Mouse (Mus musculus) CH12.LX (cell line): ENCODE data around the gene Ralbp1. TPM values are rescaled to one million over a fixed set of nuclear protein-coding genes. Genes with fewer than 3 reads are reported as not detected.

Experiments
- DNase-seq: peaks from one replicate; pipeline ENCODE4 v3.0.0-alpha.2; 2013; ENCODE audit errors: extremely low read depth
- H3K27ac ChIP-seq: 2 replicates; pipeline ENCODE4 v1.5.1; 2012; ENCODE audit warnings: low read depth, mild to moderate bottlenecking, control low read depth, moderate library complexity; ENCODE audit not compliant: insufficient read depth
- H3K27me3 ChIP-seq: replicated peaks from 2 replicates; pipeline ENCODE3; 2012; ENCODE audit warnings: inconsistent platforms
- H3K36me3 ChIP-seq, 2 experiments: replicated peaks in 1 of 2; 2 replicates each; pipeline versions ENCODE3 to v1.6.1; 2012; ENCODE audit warnings: inconsistent platforms in 1 of 2, low read length in 1 of 2, mild to moderate bottlenecking in 1 of 2, mixed read lengths in 1 of 2, moderate library complexity in 1 of 2; ENCODE audit not compliant: control insufficient read depth in 1 of 2, insufficient read depth in 1 of 2
- H3K4me1 ChIP-seq, 2 experiments: 2 replicates each; pipeline ENCODE4 v1.6.1; 2012; ENCODE audit warnings: inconsistent platforms in 1 of 2, moderate library complexity in 1 of 2; ENCODE audit not compliant: insufficient read depth in 2 of 2, control insufficient read depth in 1 of 2
- H3K4me2 ChIP-seq: 2 replicates; pipeline ENCODE4 v1.6.1; 2012; ENCODE audit warnings: low read depth, mild to moderate bottlenecking, control low read depth; ENCODE audit not compliant: poor library complexity, insufficient read depth, severe bottlenecking
- H3K4me3 ChIP-seq, 3 experiments: fragments of 150-350 bp in 1 of 3; sonication (generic) in 1 of 3; replicated peaks in 1 of 3; 2 replicates each; pipeline versions ENCODE3 to v1.5.1; 2011 to 2012; ENCODE audit warnings: low read depth in 2 of 3, low read length in 2 of 3, mild to moderate bottlenecking in 2 of 3, moderate library complexity in 2 of 3, control low read depth in 1 of 3, improper control_type of control experiment in 1 of 3, inconsistent platforms in 1 of 3, mixed read lengths in 1 of 3; ENCODE audit not compliant: poor library complexity in 1 of 3
- H3K79me2 ChIP-seq: replicated peaks from 2 replicates; pipeline ENCODE4 v1.6.1; 2012; ENCODE audit warnings: mild to moderate bottlenecking, moderate library complexity; ENCODE audit not compliant: control insufficient read depth, poor library complexity, insufficient read depth, severe bottlenecking; ENCODE audit errors: extremely low read depth
- H3K9ac ChIP-seq: 2 replicates; pipeline ENCODE4 v1.6.1; 2012; ENCODE audit warnings: low read depth, mild to moderate bottlenecking, control low read depth, moderate library complexity; ENCODE audit not compliant: insufficient read depth
- H3K9me3 ChIP-seq: replicated peaks from 2 replicates; pipeline ENCODE3; 2012; ENCODE audit warnings: low read length, inconsistent platforms, mixed read lengths
- BHLHE40 ChIP-seq: IDR thresholded peaks from 2 replicates; pipeline ENCODE4 v1.6.1; 2011; ENCODE audit warnings: mild to moderate bottlenecking, low read depth, low read length, improper control_type of control experiment
- CHD1 ChIP-seq: IDR thresholded peaks from 2 replicates; pipeline ENCODE4 v1.6.1; 2012; ENCODE audit warnings: low read depth, low read length, improper control_type of control experiment, inconsistent platforms
- CHD2 ChIP-seq: IDR thresholded peaks from 2 replicates; pipeline ENCODE4 v1.6.1; 2011; ENCODE audit warnings: low read length, improper control_type of control experiment
- CTCF ChIP-seq, 2 experiments: IDR thresholded peaks in 1 of 2; conservative IDR thresholded peaks in 1 of 2; 2 replicates each; pipeline ENCODE4 v1.5.1; 2011 to 2012; ENCODE audit warnings: low read depth in 2 of 2, low read length in 2 of 2, improper control_type of control experiment in 1 of 2, inconsistent platforms in 1 of 2, mild to moderate bottlenecking in 1 of 2, moderate library complexity in 1 of 2
- E2F4 ChIP-seq: IDR thresholded peaks from 2 replicates; pipeline ENCODE4 v1.6.1; 2011; ENCODE audit warnings: low read depth, low read length, improper control_type of control experiment; ENCODE audit not compliant: insufficient replicate concordance
- ELF1 ChIP-seq: IDR thresholded peaks from 2 replicates; pipeline ENCODE4 v1.6.1; 2014; ENCODE audit warnings: low read depth, mild to moderate bottlenecking, inconsistent platforms, low read length, improper control_type of control experiment
- EP300 ChIP-seq: IDR thresholded peaks from 2 replicates; pipeline ENCODE4 v1.6.1; 2011; ENCODE audit warnings: low read length, improper control_type of control experiment
- GABPA ChIP-seq: IDR thresholded peaks from 2 replicates; pipeline ENCODE4 v1.6.1; 2012; ENCODE audit warnings: low read depth, low read length, improper control_type of control experiment, inconsistent platforms; ENCODE audit not compliant: insufficient replicate concordance
- HCFC1 ChIP-seq: IDR thresholded peaks from 2 replicates; pipeline ENCODE4 v1.6.1; 2012; ENCODE audit warnings: low read depth, mild to moderate bottlenecking, inconsistent platforms, low read length, improper control_type of control experiment
- IRF4 ChIP-seq: IDR thresholded peaks from 2 replicates; pipeline ENCODE4 v1.6.1; 2014; ENCODE audit warnings: low read depth, mild to moderate bottlenecking, inconsistent platforms, low read length, improper control_type of control experiment
- JUND ChIP-seq: conservative IDR thresholded peaks from 2 replicates; pipeline ENCODE4 v1.6.1; 2011; ENCODE audit warnings: low read depth, low read length, improper control_type of control experiment
- KAT2A ChIP-seq: IDR thresholded peaks from 2 replicates; pipeline ENCODE4 v1.6.1; 2012; ENCODE audit warnings: low read length, improper control_type of control experiment, inconsistent platforms; ENCODE audit not compliant: insufficient replicate concordance
- MAFK ChIP-seq: IDR thresholded peaks from 2 replicates; pipeline ENCODE4 v1.6.1; 2011; ENCODE audit warnings: low read length, improper control_type of control experiment; ENCODE audit not compliant: insufficient replicate concordance
- MAX ChIP-seq: IDR thresholded peaks from 2 replicates; pipeline ENCODE4 v1.6.1; 2011; ENCODE audit warnings: low read length, improper control_type of control experiment
- MAZ ChIP-seq: IDR thresholded peaks from 2 replicates; pipeline ENCODE4 v1.6.1; 2012; ENCODE audit warnings: low read depth, mild to moderate bottlenecking, inconsistent platforms, low read length, improper control_type of control experiment, moderate library complexity
- MEF2A ChIP-seq: IDR thresholded peaks from 2 replicates; pipeline ENCODE4 v1.6.1; 2014; ENCODE audit warnings: low read depth, mild to moderate bottlenecking, inconsistent platforms, low read length, improper control_type of control experiment, borderline replicate concordance
- MXI1 ChIP-seq: IDR thresholded peaks from 2 replicates; pipeline ENCODE4 v1.6.1; 2011; ENCODE audit warnings: mild to moderate bottlenecking, low read depth, low read length, improper control_type of control experiment
- MYC ChIP-seq: IDR thresholded peaks from 2 replicates; pipeline ENCODE4 v1.6.1; 2011; ENCODE audit warnings: low read depth, mild to moderate bottlenecking, improper control_type of control experiment, low read length
- NELFE ChIP-seq: IDR thresholded peaks from 2 replicates; pipeline ENCODE4 v1.6.1; 2011; ENCODE audit warnings: low read depth, low read length, improper control_type of control experiment
- NRF1 ChIP-seq: IDR thresholded peaks from 2 replicates; pipeline ENCODE4 v1.6.1; 2014; ENCODE audit warnings: low read depth, mild to moderate bottlenecking, inconsistent platforms, low read length, improper control_type of control experiment, moderate library complexity
- POLR2A ChIP-seq: IDR thresholded peaks from 2 replicates; pipeline ENCODE4 v1.6.1; 2011; ENCODE audit warnings: low read depth, mild to moderate bottlenecking, improper control_type of control experiment, low read length
- POLR2AphosphoS2 ChIP-seq: IDR thresholded peaks from 2 replicates; pipeline ENCODE4 v1.6.1; 2011; ENCODE audit warnings: low read depth, low read length, improper control_type of control experiment
- RAD21 ChIP-seq: IDR thresholded peaks from 2 replicates; pipeline ENCODE4 v1.6.1; 2011; ENCODE audit warnings: low read depth, mild to moderate bottlenecking, low read length, improper control_type of control experiment, moderate library complexity
- SIN3A ChIP-seq: IDR thresholded peaks from 2 replicates; pipeline ENCODE4 v1.6.1; 2012; ENCODE audit warnings: low read length, improper control_type of control experiment, inconsistent platforms
- SMC3 ChIP-seq: IDR thresholded peaks from 2 replicates; pipeline ENCODE4 v1.6.1; 2011; ENCODE audit warnings: low read depth, low read length, improper control_type of control experiment
- TBP ChIP-seq: conservative IDR thresholded peaks from 2 replicates; pipeline ENCODE4 v1.6.1; 2011; ENCODE audit warnings: low read depth, low read length, improper control_type of control experiment
- TCF12 ChIP-seq: IDR thresholded peaks from 2 replicates; pipeline ENCODE4 v1.6.1; 2014; ENCODE audit warnings: low read depth, mild to moderate bottlenecking, inconsistent platforms, low read length, improper control_type of control experiment
- ZC3H11A ChIP-seq: IDR thresholded peaks from 2 replicates; pipeline ENCODE4 v1.6.1; 2012; ENCODE audit warnings: low read depth, mild to moderate bottlenecking, inconsistent platforms, low read length, improper control_type of control experiment
- ZMIZ1 ChIP-seq: IDR thresholded peaks from 2 replicates; pipeline ENCODE4 v1.6.1; 2012; ENCODE audit warnings: low read depth, mild to moderate bottlenecking, inconsistent platforms, low read length, improper control_type of control experiment
- dilution Hi-C: fragments of 300-500 bp; cut with MboI; formaldehyde crosslinking; loops from 2 replicates; pipeline ENCODE4 v1.14.3; 2020; ENCODE audit warnings: low sequenced_read_pairs; ENCODE audit not compliant: extremely low pct_unique_long_range_greater_than_20kb, extremely low pct_ligation_motif_present
- in situ Hi-C: fragments of 300-500 bp; cut with MboI; formaldehyde crosslinking; loops from 3 replicates; pipeline ENCODE4 v1.14.3; 2019; ENCODE audit warnings: low sequenced_read_pairs, low pct_ligation_motif_present, low pct_unique_long_range_greater_than_20kb, mixed read lengths
- polyA plus RNA-seq: library from polyadenylated mRNA; unstranded; fragments of >175 nt; gene quantifications from 2 replicates; pipeline ENCODE4 v1.2.1, GENCODE M21; 2012; ENCODE audit warnings: low read depth; ENCODE audit not compliant: insufficient read length
- total RNA-seq, 2 experiments: library from RNA; depleted of rRNA; stranded (reverse); fragments of 300-350 nt in 1 of 2; fragments of >200 nt in 1 of 2; gene quantifications; 2 replicates each; pipeline ENCODE4 v1.2.3; 2012 to 2014

The Ralbp1 gene
- total and polyA plus RNA-seq, 3 experiments: 25.3 to 27.2 (median 26.5) TPM

DNA sequence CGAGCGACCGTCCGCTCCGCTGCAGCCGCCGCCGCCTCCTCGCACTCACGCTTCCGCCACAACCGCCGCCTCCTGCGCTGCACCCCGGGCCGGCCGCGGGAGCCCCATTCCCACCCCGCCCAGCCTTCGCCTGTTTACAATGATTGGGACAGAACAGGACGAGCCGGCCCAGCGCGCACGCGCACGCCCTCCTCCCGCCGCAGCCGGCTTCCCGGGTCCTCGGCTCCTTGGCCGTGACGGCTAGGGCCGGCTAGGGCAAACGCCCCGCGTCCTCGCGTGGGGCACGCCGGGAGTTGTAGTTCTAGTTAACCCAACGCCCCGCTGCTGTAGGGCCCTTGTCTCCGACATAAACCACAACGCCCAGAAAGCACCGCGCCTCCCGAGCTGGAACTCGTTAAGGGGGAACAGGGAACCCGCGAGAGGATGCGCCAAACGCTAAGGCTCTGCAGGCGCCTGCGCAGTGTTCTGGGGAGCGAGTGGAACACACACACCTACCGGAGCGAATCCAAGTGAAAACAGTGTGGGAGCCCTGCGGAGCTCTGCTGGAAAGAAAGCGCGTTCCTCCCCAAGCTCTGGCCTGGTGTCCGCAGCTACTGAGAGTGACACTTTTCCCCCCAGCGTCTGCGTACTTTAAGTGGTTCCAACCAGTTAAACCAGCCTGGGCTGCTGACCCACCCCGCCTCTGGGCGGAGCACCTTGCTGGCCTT, 754 bp downstream of the Ralbp1 start:
- Histone ChIP-seq H3K4me2 (peak overlapping the region; percentile 96; the same call in 1 of the 2 replicates), H3K36me3 (no peaks in the 10 kb centered on the region), H3K4me1 (peaks cover 0 to 17% of the 10 kb centered on the region in 2 experiments; a peak in 2 of 4 replicates), H3K27ac (peak overlapping the region; percentile 24; the same call in 1 of the 2 replicates)
- DNase-seq: peak; percentile 98
- TF ChIP-seq GABPA (peak; percentile 79; the same call in 1 of the 2 replicates), NRF1 (peak; percentile 88), CTCF (conservative IDR thresholded peaks at IDR 0.05 in 1 of 2, IDR thresholded peaks at IDR 0.05 in 1 of 2; ENCODE audit: low read depth in 2 of 2, low read length in 2 of 2) (no peak), ZMIZ1 (peak; percentile 69; the same call in 1 of the 2 replicates), NELFE (peak; percentile 91), HCFC1 (peak; percentile 99), CHD2 (peak; percentile 99), MYC (0 out of 2 replicates have a peak, but pooled peaks have one; percentile 34), MAZ (peak; percentile 77; the same call in 1 of the 2 replicates), ELF1 (peak; percentile 89), MXI1 (peak; percentile 81), EP300 (no peak), SMC3 (no peak), POLR2AphosphoS2 (no peak), MEF2A (peak; percentile 61), TCF12 (peak; percentile 72), IRF4 (peak; percentile 59; the same call in 1 of the 2 replicates), ZC3H11A (no peak), RAD21 (no peak), TBP (0 out of 2 replicates have a peak, but pooled peaks have one; percentile 43), JUND (no peak), CHD1 (no peak), POLR2A (peak; percentile 93), E2F4 (peak; percentile 70; the same call in 1 of the 2 replicates), SIN3A (peak; percentile 58; the same call in 1 of the 2 replicates), MAFK (no peak), MAX (peak; percentile 70; the same call in 1 of the 2 replicates), BHLHE40 (no peak), KAT2A (peak; percentile 97)
- TF ChIP-seq, all 38 proteins: peak for 19
- H3K9me3 ChIP-seq: no peaks in the 10 kb centered on the region
- dilution Hi-C loops (no loop called here), in situ Hi-C loops (loop anchor here (10.0 kb wide), 1 partner anchor 230 kb away; the partner anchor contains the start of gene Washc1)
- peak overlapping the region; percentile 78 to 99 (median 97) for H3K4me3 ChIP-seq
- peak overlapping the region; percentile 85 for H3K9ac ChIP-seq
- peaks cover 7% of the 10 kb centered on the region; the same call in 1 of the 2 replicates for H3K79me2 ChIP-seq
- H3K27me3 ChIP-seq: no peaks in the 10 kb centered on the region
